Mouse (Mus musculus): Measurements from ENCODE around the gene Kdf1. TPM values are rescaled to one million over a fixed set of nuclear protein-coding genes. Genes with fewer than 3 reads are reported as not detected.
A peak's percentile ranks its signal among the peaks of the same experiment; 100 is the strongest.

The Kdf1 gene
- polyA plus RNA-seq, 1 experiment from 2014 or later, result 6.5 TPM

- H3K4me1 ChIP-seq (replicated peaks), result peaks cover 10% of the 10 kb centered on the region
- no peak overlapping the region for H3K4me2 ChIP-seq
- H3K36me3 ChIP-seq, result peaks cover 1% of the 10 kb centered on the region; the same call in 1 of the 2 replicates
- H3K27me3 ChIP-seq, result peaks cover 59% of the 10 kb centered on the region
- no peak for ATAC-seq (ENCODE audit: insufficient number of reproducible peaks, insufficient read depth, low FRiP score, low TSS enrichment, low read depth)
- H3K9me3 ChIP-seq, result no peaks in the 10 kb centered on the region
- no peak overlapping the region for H3K4me3 ChIP-seq (replicated peaks)
- H3K27ac ChIP-seq, result no peak overlapping the region
- no peak overlapping the region for H3K9ac ChIP-seq (replicated peaks)
- WGBS, result 73% methylated on average over 2 of the region's 2 CpGs
Observed at GRCm38 (mm10) chr4:133521502-133521901, 2.7 kb downstream of the Kdf1 start.

- H3K27ac ChIP-seq, result no peak overlapping the region
- no peak overlapping the region for H3K4me2 ChIP-seq
- no peaks in the 10 kb centered on the region for H3K27me3 ChIP-seq
- H3K9ac ChIP-seq (replicated peaks), result no peak overlapping the region
- no peaks in the 10 kb centered on the region for H3K9me3 ChIP-seq
- H3K36me3 ChIP-seq, result peaks cover 58% of the 10 kb centered on the region
- no peak for ATAC-seq (ENCODE audit: insufficient number of reproducible peaks, insufficient read depth, low FRiP score, low TSS enrichment, low read depth)
- H3K4me1 ChIP-seq (replicated peaks), result no peaks in the 10 kb centered on the region
- H3K4me3 ChIP-seq (replicated peaks), result no peak overlapping the region
- WGBS, result 71% methylated on average over 16 of the region's 16 CpGs
Observed at GRCm38 (mm10) chr4:133527788-133528187, 9.0 kb downstream of the Kdf1 start.

DNA sequence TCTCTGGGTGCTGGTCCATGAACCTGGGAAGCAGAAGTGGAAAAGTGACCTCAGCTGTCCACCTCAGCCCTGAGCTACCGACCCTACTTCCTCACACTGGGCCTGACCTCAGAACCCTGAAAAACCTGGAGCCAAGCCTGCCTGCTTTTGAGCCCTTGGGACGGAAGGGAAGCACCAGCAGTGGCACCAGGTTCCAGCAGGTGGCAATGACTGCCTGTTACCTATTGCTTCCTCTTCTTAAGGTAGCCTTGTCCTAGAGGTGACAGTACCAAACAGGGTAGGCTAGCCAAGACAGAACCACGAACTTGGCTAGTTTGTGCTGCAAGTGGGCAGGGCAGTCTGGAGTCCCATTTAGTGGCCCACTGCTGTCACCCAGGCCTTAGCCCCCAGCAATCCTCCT, 14.0 kb downstream of the Kdf1 start:
- no peak overlapping the region for H3K4me2 ChIP-seq
- H3K27ac ChIP-seq, result no peak overlapping the region
- no peaks in the 10 kb centered on the region for H3K4me1 ChIP-seq (replicated peaks)
- H3K9me3 ChIP-seq, result no peaks in the 10 kb centered on the region
- no peak overlapping the region for H3K9ac ChIP-seq (replicated peaks)
- WGBS, result 88% methylated on average over 3 of the region's 3 CpGs
- no peaks in the 10 kb centered on the region for H3K27me3 ChIP-seq
- H3K36me3 ChIP-seq, result peaks cover 98% of the 10 kb centered on the region
- no peak for ATAC-seq (ENCODE audit: insufficient number of reproducible peaks, insufficient read depth, low FRiP score, low TSS enrichment, low read depth)
- H3K4me3 ChIP-seq (replicated peaks), result no peak overlapping the region

DNA sequence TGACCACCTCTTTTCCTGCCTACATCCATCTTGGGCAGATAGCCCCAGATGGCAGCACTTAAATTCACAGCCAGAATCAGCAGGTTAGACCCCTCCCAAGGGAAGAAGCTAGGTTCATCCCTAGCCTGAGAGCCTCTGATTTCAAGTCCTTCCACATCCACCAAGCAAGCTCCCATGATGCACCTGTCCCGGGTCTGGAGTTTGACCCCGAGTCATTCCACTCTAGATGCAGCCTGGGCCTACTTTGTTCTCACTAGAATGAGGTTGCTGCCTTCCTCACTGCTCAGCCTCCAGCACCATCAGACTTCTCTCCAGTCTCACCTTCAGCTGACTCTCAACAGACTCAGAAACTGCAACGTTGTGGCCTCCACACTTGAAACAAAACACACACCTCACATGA, 17.3 kb downstream of the Kdf1 start:
- no peak overlapping the region for H3K4me2 ChIP-seq
- no peaks in the 10 kb centered on the region for H3K9me3 ChIP-seq
- no peak overlapping the region for H3K4me3 ChIP-seq (replicated peaks)
- no peaks in the 10 kb centered on the region for H3K4me1 ChIP-seq (replicated peaks)
- ATAC-seq (ENCODE audit: insufficient number of reproducible peaks, insufficient read depth, low FRiP score, low TSS enrichment, low read depth), result no peak
- peaks cover 99% of the 10 kb centered on the region for H3K36me3 ChIP-seq
- WGBS, result 89% methylated on average over 3 of the region's 3 CpGs
- no peak overlapping the region for H3K9ac ChIP-seq (replicated peaks)
- H3K27me3 ChIP-seq, result no peaks in the 10 kb centered on the region
- no peak overlapping the region for H3K27ac ChIP-seq

DNA sequence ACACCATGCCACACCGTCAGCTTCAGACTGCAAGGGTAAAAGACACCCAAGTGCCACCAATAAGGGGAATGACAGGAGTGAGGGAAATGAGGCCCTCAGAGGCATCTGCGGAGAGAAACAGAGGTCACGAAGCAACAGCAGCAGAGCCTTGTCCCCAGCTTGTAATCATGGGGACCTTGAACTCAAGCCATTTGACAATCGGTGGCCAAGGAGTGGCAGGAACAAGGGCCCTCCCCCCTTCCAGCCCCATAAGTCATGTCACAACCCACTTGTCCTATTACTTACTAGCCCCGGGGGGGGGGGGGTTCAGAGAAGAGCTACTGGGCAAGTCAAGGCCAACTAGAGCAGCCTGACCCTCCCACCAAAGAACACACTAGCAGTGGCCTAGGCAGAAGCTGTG, 17.9 kb downstream of the Kdf1 start:
- H3K4me2 ChIP-seq, result no peak overlapping the region
- no peaks in the 10 kb centered on the region for H3K4me1 ChIP-seq (replicated peaks)
- WGBS, result 94% methylated on average over 5 of the region's 5 CpGs

GRCm38 (mm10) chr4:133545272-133546231, 26.8 kb downstream of the Kdf1 start, which contains the start of gene Nudc:
Gene Nudc, minus strand, starts transcription at chr4:133545996.
- peak within 1 kb of the TSS; percentile 84 for H3K4me2 ChIP-seq
- H3K9ac ChIP-seq (replicated peaks), result peak within 1 kb of the TSS; percentile 83
- H3K27me3 ChIP-seq, result no peaks in the 10 kb centered on the region
- peak; percentile 95 for ATAC-seq (ENCODE audit: insufficient number of reproducible peaks, insufficient read depth, low FRiP score, low TSS enrichment, low read depth)
- peaks cover 5% of the 10 kb centered on the region; the same call in 1 of the 2 replicates for H3K9me3 ChIP-seq
- peak within 1 kb of the TSS; percentile 70; the same call in 1 of the 2 replicates for H3K27ac ChIP-seq
- H3K4me1 ChIP-seq (replicated peaks), result peaks cover 15% of the 10 kb centered on the region
- WGBS, result under 1% methylated on average over 65 of the region's 77 CpGs
- H3K36me3 ChIP-seq, result peaks cover 33% of the 10 kb centered on the region
- peak within 1 kb of the TSS; percentile 96 for H3K4me3 ChIP-seq (replicated peaks)

More for the DNA sequence above, 17.9 kb downstream of the Kdf1 start:
- H3K4me3 ChIP-seq (replicated peaks), result no peak overlapping the region
- no peak for ATAC-seq (ENCODE audit: insufficient number of reproducible peaks, insufficient read depth, low FRiP score, low TSS enrichment, low read depth)
- no peaks in the 10 kb centered on the region for H3K9me3 ChIP-seq
- H3K9ac ChIP-seq (replicated peaks), result no peak overlapping the region
- H3K36me3 ChIP-seq, result peaks cover 99% of the 10 kb centered on the region
- no peak overlapping the region for H3K27ac ChIP-seq
- no peaks in the 10 kb centered on the region for H3K27me3 ChIP-seq

- WGBS, result 88% methylated on average over 1 of the region's 1 CpGs
- ATAC-seq (ENCODE audit: insufficient number of reproducible peaks, insufficient read depth, low FRiP score, low TSS enrichment, low read depth), result no peak
- peaks cover 5% of the 10 kb centered on the region; the same call in 1 of the 2 replicates for H3K9me3 ChIP-seq
Observed at GRCm38 (mm10) chr4:133552029-133552428, 33.3 kb downstream of the Kdf1 start.

GRCm38 (mm10) chr4:133552768-133553447, 34.1 kb downstream of the Kdf1 start, which contains the start of gene Nr0b2:
Gene Nr0b2, plus strand, starts transcription at chr4:133553376.
- Histone ChIP-seq H3K9ac (replicated peaks) (no peak within 1 kb of the TSS), H3K4me1 (replicated peaks) (no peaks in the 10 kb centered on the region), H3K4me2 (no peak within 1 kb of the TSS), H3K9me3 (peaks cover 5% of the 10 kb centered on the region; the same call in 1 of the 2 replicates), H3K27ac (no peak within 1 kb of the TSS), H3K4me3 (replicated peaks) (no peak within 1 kb of the TSS), H3K27me3 (peaks cover 36% of the 10 kb centered on the region), H3K36me3 (no peaks in the 10 kb centered on the region)
- ATAC-seq (ENCODE audit: insufficient number of reproducible peaks, insufficient read depth, low FRiP score, low TSS enrichment, low read depth), result no peak
- WGBS, result 77% methylated on average over 10 of the region's 10 CpGs

More at GRCm38 (mm10) chr4:133552029-133552428, 33.3 kb downstream of the Kdf1 start:
- Histone ChIP-seq H3K9ac (replicated peaks) (no peak overlapping the region), H3K36me3 (no peaks in the 10 kb centered on the region), H3K27ac (no peak overlapping the region), H3K27me3 (peaks cover 32% of the 10 kb centered on the region), H3K4me1 (replicated peaks) (no peaks in the 10 kb centered on the region), H3K4me2 (no peak overlapping the region), H3K4me3 (replicated peaks) (no peak overlapping the region)

DNA sequence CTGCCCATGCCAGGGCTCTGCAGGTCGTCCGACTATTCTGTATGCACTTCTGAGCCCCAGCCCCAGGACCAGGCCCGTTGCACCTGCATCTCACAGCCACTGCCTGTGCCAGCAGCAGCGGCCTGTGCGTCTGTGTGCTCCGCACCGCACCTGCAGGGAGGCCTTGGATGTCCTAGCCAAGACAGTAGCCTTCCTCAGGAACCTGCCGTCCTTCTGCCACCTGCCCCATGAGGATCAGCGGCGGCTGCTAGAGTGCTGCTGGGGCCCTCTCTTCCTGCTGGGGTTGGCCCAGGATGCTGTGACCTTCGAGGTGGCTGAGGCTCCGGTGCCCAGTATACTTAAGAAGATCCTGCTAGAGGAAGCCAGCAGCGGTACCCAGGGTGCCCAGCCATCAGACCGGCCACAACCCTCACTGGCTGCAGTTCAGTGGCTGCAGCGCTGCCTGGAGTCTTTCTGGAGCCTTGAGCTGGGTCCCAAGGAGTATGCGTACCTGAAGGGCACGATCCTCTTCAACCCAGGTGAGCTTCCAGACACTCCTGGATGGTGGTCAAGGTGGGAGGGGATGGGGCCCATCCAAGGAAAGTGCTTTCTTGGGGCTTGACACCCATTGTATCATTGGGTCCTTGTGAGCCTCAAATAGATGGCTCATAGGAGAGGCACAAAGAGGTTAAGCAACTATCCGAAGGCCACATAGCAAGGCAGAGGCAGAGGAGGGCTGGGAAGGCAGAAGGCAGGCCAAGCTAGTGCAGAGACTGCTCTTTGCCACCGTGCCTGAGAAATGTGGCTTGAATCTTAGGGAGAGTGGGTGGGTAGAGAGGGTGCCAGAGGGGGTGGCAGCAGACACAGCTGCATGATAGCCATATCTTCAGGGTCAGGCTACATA, 34.9 kb downstream of the Kdf1 start:
- WGBS, result 77% methylated on average over 19 of the region's 19 CpGs
- no peak overlapping the region for H3K27ac ChIP-seq
- no peaks in the 10 kb centered on the region for H3K9me3 ChIP-seq
- no peak overlapping the region for H3K4me3 ChIP-seq (replicated peaks)
- no peaks in the 10 kb centered on the region for H3K4me1 ChIP-seq (replicated peaks)
- H3K36me3 ChIP-seq, result no peaks in the 10 kb centered on the region
- ATAC-seq (ENCODE audit: insufficient number of reproducible peaks, insufficient read depth, low FRiP score, low TSS enrichment, low read depth), result no peak
- H3K9ac ChIP-seq (replicated peaks), result no peak overlapping the region
- peaks cover 36% of the 10 kb centered on the region for H3K27me3 ChIP-seq
- H3K4me2 ChIP-seq, result no peak overlapping the region

DNA sequence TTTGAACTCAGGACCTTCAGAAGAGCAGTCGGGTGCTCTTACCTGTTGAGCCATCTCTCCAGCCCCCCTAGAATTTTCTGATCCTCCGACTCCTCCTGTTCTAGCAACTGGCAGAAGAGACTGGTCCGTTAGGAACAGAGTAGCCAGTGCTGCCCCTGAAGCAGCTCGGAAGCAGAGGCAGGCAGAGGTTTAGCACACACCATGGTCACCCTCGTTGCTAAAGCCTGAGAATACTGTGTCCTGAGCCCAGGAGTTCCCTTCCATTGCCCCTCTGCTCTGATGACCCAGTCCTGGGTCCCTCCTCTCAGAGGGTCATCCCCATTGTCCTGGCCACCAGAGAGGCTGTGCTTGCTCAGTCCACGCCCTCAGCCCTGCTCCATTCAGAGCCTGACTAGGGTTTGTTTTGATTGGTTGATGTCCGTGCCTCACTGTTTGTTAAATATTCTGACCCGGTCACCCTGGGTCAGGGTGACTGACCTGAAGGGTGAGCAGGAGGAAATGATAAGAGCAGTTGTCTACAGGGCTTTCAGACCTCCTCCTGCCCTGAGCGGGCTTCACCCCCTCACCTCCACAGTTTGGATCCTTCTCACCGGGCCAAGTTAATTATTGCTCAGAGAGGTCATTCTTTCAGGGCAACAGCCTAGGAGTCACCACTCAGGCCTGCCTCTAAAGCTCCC, 38.4 kb downstream of the Kdf1 start:
- Histone ChIP-seq H3K4me1 (replicated peaks) (no peaks in the 10 kb centered on the region), H3K4me3 (replicated peaks) (no peak overlapping the region), H3K27me3 (peaks cover 22% of the 10 kb centered on the region), H3K36me3 (no peaks in the 10 kb centered on the region), H3K27ac (no peak overlapping the region), H3K9ac (replicated peaks) (no peak overlapping the region), H3K9me3 (no peaks in the 10 kb centered on the region), H3K4me2 (no peak overlapping the region)
- no peak for ATAC-seq (ENCODE audit: insufficient number of reproducible peaks, insufficient read depth, low FRiP score, low TSS enrichment, low read depth)
- 43% methylated on average over 10 of the region's 10 CpGs for WGBS

Measured in limb, embryonic 12.5 days (tissue).